8 mouse cellular contexts compared by ENCODE assay signal in genomic region chr1:162570931-162571601, GRCm38 (mm10). TPM values are rescaled to one million over a fixed set of nuclear protein-coding genes. Genes with fewer than 3 reads are reported as not detected.
DNase-seq lines count a peak whose midpoint lies in the region; ATAC-seq lines count a peak whose summit lies in the region.

No protein-coding gene starts in this region.

- peaks cover 16% of the 10 kb centered on the region for H3K4me1 ChIP-seq in kidney, embryonic 16.5 days (ENCODE audit: insufficient read depth, low read length)
- H3K4me1 ChIP-seq in neural tube, embryonic 15.5 days = peaks cover 12% of the 10 kb centered on the region

- peak overlapping the region; percentile 93 for H3K9ac ChIP-seq in kidney, embryonic 16.5 days (replicated peaks; ENCODE audit: low read length)
- H3K9ac ChIP-seq in neural tube, embryonic 15.5 days (replicated peaks) = peak overlapping the region; percentile 99

- WGBS in kidney, embryonic 16.5 days = under 1% methylated on average over 44 of the region's 46 CpGs
- under 1% methylated on average over 46 of the region's 46 CpGs for WGBS in neural tube, embryonic 15.5 days

- peak; percentile 6 for DNase-seq in urinary bladder, postnatal 25 days (ENCODE audit: low spot score)
- DNase-seq in urinary bladder, adult 2 months (ENCODE audit: low spot score) = no peak
- peak; percentile 37 to 51 for DNase-seq in cerebellum, postnatal 10 days
- peak; percentile 44 to 56 for DNase-seq in lung, adult 18-20 months
- no peak for DNase-seq in thymus, postnatal 36 days

- ATAC-seq in granulocyte monocyte progenitor cell, adult 5-6 weeks (replicated peaks; ENCODE audit: poor library complexity, severe bottlenecking) = peak; percentile 58
- no peak; the same call in 1 of the 2 replicates for ATAC-seq in kidney, embryonic 16.5 days (ENCODE audit: low FRiP score, low TSS enrichment)
- peak; percentile 36 for ATAC-seq in neural tube, embryonic 15.5 days (ENCODE audit: low FRiP score)

- peak overlapping the region; percentile 94 for H3K27ac ChIP-seq in kidney, embryonic 16.5 days (ENCODE audit: low read length)
- peak overlapping the region; percentile 96 for H3K27ac ChIP-seq in neural tube, embryonic 15.5 days (replicated peaks)

- peaks cover 9% of the 10 kb centered on the region for H3K36me3 ChIP-seq in kidney, embryonic 16.5 days (ENCODE audit: insufficient read depth, low read length)
- peaks cover 15% of the 10 kb centered on the region for H3K36me3 ChIP-seq in neural tube, embryonic 15.5 days

- H3K9me3 ChIP-seq in kidney, embryonic 16.5 days (ENCODE audit: low read length) = peaks cover 8% of the 10 kb centered on the region; the same call in 1 of the 2 replicates
- no peaks in the 10 kb centered on the region for H3K9me3 ChIP-seq in neural tube, embryonic 15.5 days (replicated peaks)

- no peaks in the 10 kb centered on the region for H3K27me3 ChIP-seq in kidney, embryonic 16.5 days (ENCODE audit: insufficient read depth, low read length)
- H3K27me3 ChIP-seq in neural tube, embryonic 15.5 days (replicated peaks) = no peaks in the 10 kb centered on the region

- peak overlapping the region; percentile 83 for H3K4me2 ChIP-seq in kidney, embryonic 16.5 days (replicated peaks; ENCODE audit: low read depth, low read length)
- peak overlapping the region; percentile 65 for H3K4me2 ChIP-seq in neural tube, embryonic 15.5 days

- H3K4me3 ChIP-seq in kidney, embryonic 16.5 days (ENCODE audit: low read length) = peak overlapping the region; percentile 96
- peak overlapping the region; percentile 97 for H3K4me3 ChIP-seq in neural tube, embryonic 15.5 days (replicated peaks)

RNA-seq across cellular contexts. Expression of gene Vamp4, which starts 0.8 kb away (rescaled TPM):
- 31.9 and 33.5 TPM in 2 replicates for polyA plus RNA-seq in urinary bladder, adult 2 months (2012; rRNA removed)
- 27.1 and 31.9 TPM in 2 replicates for total RNA-seq in granulocyte monocyte progenitor cell, adult 5-6 weeks (2014; fragmentation: Nextera tagmentation)
- 26.7 and 27.2 TPM in 2 replicates for total RNA-seq in granulocyte monocyte progenitor cell, adult 5-6 weeks (2017)
- polyA plus RNA-seq in kidney, embryonic 16.5 days (2015; fragmentation: Nextera tagmentation; extraction: Ambion mirVana) = 51.3 and 52.6 TPM in 2 replicates
- polyA plus RNA-seq in neural tube, embryonic 15.5 days (2015; fragmentation: Nextera tagmentation; extraction: Ambion mirVana) = 81.3 and 87.0 TPM in 2 replicates

RNA-seq across cellular contexts. Expression of gene Mettl13, which starts 22.7 kb away (rescaled TPM):
- 7.7 and 8.1 TPM in 2 replicates for polyA plus RNA-seq in urinary bladder, adult 2 months (2012; rRNA removed)
- total RNA-seq in granulocyte monocyte progenitor cell, adult 5-6 weeks (2014; fragmentation: Nextera tagmentation) = 13.5 and 17.7 TPM in 2 replicates
- 20.3 and 20.6 TPM in 2 replicates for total RNA-seq in granulocyte monocyte progenitor cell, adult 5-6 weeks (2017)
- polyA plus RNA-seq in kidney, embryonic 16.5 days (2015; fragmentation: Nextera tagmentation; extraction: Ambion mirVana) = 24.7 and 26.8 TPM in 2 replicates
- polyA plus RNA-seq in neural tube, embryonic 15.5 days (2015; fragmentation: Nextera tagmentation; extraction: Ambion mirVana) = 15.4 and 20.4 TPM in 2 replicates

Comparison
In these comparisons a context has a peak if more than half of its experiments do, and no peak if none do; other contexts are left out.
1. DNase-seq: peak in urinary bladder, postnatal 25 days (single experiment), cerebellum, postnatal 10 days (2 of 2) and lung, adult 18-20 months (2 of 2); none in urinary bladder, adult 2 months (single experiment) and thymus, postnatal 36 days (0 of 2).